Mouse (Mus musculus): Measurements from ENCODE around the gene Gm4491. TPM values are rescaled to one million over a fixed set of nuclear protein-coding genes. Genes with fewer than 3 reads are reported as not detected.

Gm4491 gene
- polyA plus RNA-seq, 1 experiment = 0.54 TPM

DNA sequence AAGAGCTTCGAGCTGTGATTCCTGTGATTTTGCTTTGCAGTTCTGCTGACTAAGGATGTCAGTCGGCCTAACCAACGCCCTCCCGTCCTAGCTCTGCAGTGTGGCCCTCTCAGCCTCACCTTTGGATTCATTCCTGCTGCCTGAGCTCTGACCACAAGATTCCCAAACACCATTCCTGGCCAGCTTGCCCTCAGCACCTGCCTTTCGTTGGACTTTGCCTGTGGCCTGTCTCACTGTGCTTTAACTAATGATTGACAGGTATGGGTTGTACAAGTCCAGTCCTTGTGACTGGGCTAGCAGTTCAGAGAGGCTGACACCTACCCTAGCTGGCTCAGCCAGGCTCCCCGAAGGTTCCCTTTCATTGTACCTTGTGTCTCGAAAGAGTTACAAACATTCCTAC lies 26.6 kb downstream of the Gm4491 start:
- DNase-seq (ENCODE audit: extremely low spot score in 1 of 2, low spot score in 1 of 2) = no peak

DNA sequence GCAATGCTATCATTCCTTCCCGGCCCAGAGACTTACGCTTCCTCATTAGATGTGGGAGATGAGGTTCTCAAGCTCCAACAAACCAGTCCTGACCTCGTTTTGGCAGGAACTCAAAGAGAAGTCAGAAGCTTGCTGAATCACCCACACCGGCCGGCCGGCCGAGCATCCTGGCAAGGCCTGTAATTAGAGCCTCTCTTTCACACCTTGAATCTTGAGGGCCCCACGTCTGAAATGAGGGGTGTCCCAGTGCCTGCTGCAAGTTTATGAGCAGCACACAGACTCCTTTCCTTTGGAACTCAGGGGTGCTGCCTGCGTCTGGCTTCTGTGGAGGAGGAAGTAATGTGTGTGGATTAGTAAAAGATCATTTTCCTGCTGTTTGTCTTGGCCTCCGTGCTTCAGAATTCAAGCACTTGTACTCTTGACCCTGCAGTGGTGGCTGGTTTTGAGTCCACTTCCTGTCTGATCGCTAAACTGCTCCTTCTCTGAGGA lies 31.5 kb downstream of the Gm4491 start:
- DNase-seq (ENCODE audit: extremely low spot score in 1 of 2, low spot score in 1 of 2) = no peak

DNA sequence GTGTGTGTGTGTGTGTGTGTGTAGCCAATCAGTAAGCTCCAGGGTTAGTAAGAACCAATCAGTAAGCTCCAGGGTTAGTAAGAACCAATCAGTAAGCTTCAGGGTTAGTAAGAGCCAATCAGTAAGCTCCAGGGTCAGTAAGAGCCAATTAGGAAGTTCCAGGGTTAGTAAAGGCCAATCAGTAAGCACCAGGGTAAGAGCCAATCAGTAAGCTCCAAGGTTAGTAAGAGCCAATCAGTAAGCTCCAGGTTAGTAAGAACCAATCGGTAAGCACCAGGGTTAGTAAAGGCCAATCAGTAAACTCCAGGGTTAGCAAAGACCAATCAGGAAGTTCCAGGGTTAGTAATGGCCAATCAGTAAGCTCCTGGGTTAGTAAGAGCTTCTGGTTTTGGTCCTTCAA lies 32.8 kb downstream of the Gm4491 start:
- DNase-seq (ENCODE audit: extremely low spot score in 1 of 2, low spot score in 1 of 2) = no peak

DNA sequence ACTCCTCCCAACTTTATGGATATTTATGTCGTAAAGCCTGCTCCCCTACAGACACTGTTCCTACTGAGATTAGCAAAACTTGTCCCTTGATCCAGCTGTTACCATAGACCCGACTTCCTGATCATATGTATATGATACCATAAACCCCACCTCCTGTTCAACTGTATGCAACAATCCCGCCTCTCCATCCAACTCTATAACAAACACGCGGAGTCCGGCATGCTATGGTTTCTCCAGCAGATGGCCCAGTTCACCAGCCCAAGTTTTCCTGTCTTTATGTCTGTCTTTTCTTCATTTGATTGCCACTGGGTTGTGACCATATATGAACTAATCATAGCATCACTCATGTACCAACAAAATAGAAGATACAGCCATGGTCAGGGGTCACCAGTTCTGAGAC lies 40.1 kb downstream of the Gm4491 start:
- DNase-seq (ENCODE audit: extremely low spot score in 1 of 2, low spot score in 1 of 2) = no peak

DNA sequence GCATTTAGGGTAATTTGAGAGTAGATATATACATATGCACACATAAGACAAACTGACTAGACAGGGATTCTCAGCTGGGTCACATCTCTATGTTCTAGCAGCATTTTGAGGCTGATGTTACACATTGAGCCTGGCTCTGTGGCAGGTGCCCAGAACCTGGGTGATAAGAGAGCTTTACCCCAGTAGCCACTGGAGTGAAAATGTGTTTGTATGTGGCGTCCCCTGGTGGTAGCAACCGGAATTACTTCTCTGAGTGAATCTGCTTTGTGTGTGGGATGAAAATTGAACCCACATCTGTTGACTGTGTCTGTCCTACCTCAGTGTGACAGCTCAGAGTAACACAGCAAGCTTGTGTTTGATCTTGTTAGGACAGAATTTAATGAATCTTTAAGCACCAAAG lies 45.8 kb downstream of the Gm4491 start:
- DNase-seq (ENCODE audit: extremely low spot score in 1 of 2, low spot score in 1 of 2) = peak in 1 of 2 experiments; percentile 66

DNA sequence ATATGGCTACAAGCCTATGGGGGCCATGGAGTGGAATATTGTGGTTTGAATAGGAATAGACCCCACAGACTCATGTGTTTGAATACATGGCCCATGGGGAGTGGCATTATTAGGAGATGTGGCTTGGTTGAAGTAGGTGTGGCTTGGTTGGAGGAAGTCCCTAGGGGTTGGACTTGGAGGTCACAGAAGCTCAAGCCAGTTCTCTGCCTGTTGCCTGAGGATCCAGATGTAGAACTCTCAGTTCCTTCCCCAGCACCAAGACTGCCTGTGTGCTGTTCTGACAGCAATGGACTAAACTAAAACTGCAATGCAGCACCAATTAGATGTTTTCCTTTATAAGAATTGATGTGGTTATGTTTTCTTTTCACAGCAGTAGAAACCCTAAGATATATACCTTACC lies 49.6 kb downstream of the Gm4491 start:
- no peak for DNase-seq (ENCODE audit: extremely low spot score in 1 of 2, low spot score in 1 of 2)

Other genes with a start within 250 kb of the Gm4491 start
- 38.6 and 45.5 TPM in 2 replicates for gene Zmym2, start 229.2 kb downstream of the Gm4491 start, polyA plus RNA-seq (2012; rRNA removed)
- 0.15 and 0.18 TPM in 2 replicates for gene Gja3, start 57.8 kb downstream of the Gm4491 start, polyA plus RNA-seq (2012; rRNA removed)
- 12.4 and 14.0 TPM in 2 replicates for gene Gjb2, start 11.2 kb downstream of the Gm4491 start, polyA plus RNA-seq (2012; rRNA removed)
- gene Gjb6, start 17.7 kb upstream of the Gm4491 start, polyA plus RNA-seq (2012; rRNA removed) = 71.7 and 92.0 TPM in 2 replicates

Measured in frontal cortex, adult 2 months (tissue).